Mouse (Mus musculus) small intestine, adult 2 months (tissue): ENCODE measurements around the gene Ifnab. TPM values are rescaled to one million over a fixed set of nuclear protein-coding genes. Genes with fewer than 3 reads are reported as not detected.

Experiments
- H3K27ac ChIP-seq: fragments of 200-500 bp; 2 replicates; pipeline ENCODE4 v1.5.1; 2012; ENCODE audit warnings: low read depth, low read length, control low read depth, inconsistent platforms; ENCODE audit not compliant: insufficient read depth
- H3K27me3 ChIP-seq: fragments of 200-500 bp; 2 replicates; pipeline ENCODE4 v1.6.1; 2012; ENCODE audit warnings: mild to moderate bottlenecking, moderate library complexity, low read length, inconsistent platforms; ENCODE audit not compliant: control insufficient read depth, insufficient read depth
- H3K36me3 ChIP-seq: fragments of 200-500 bp; 2 replicates; pipeline ENCODE4 v1.6.1; 2012; ENCODE audit warnings: mild to moderate bottlenecking, low read length, control low read depth, inconsistent platforms; ENCODE audit not compliant: control insufficient read depth, insufficient read depth
- H3K4me1 ChIP-seq: fragments of 200-500 bp; 2 replicates; pipeline ENCODE4 v1.6.1; 2012; ENCODE audit warnings: low read length, inconsistent platforms, mixed read lengths; ENCODE audit not compliant: control insufficient read depth, insufficient read depth, insufficient read length
- H3K4me3 ChIP-seq: fragments of 200-500 bp; 2 replicates; pipeline ENCODE4 v1.5.1; 2012; ENCODE audit warnings: low read depth, mild to moderate bottlenecking, control low read depth, inconsistent platforms, low read length, moderate library complexity
- CTCF ChIP-seq: fragments of 200-500 bp; IDR thresholded peaks from 2 replicates; pipeline ENCODE4 v1.5.1; 2012; ENCODE audit warnings: low read depth, mild to moderate bottlenecking, control low read depth, inconsistent platforms, low read length, moderate library complexity, mixed read lengths; ENCODE audit not compliant: insufficient replicate concordance, insufficient read length; ENCODE audit errors: extremely low read depth
- POLR2A ChIP-seq: fragments of 200-500 bp; IDR thresholded peaks from 2 replicates; pipeline ENCODE4 v1.6.1; 2012; ENCODE audit warnings: low read depth, mild to moderate bottlenecking, control low read depth, inconsistent platforms, low read length, moderate library complexity
- WGBS: fragments of 180-500 bp; shearing (Covaris S2); methylation state at CpG from one replicate; pipeline ENCODE4 v1.1.7; 2018; 5-methylcytosine and 5-hydroxymethylcytosine counted together
- polyA plus RNA-seq: library from polyadenylated mRNA; depleted of rRNA; stranded (reverse); fragments of >200 nt; gene quantifications from 2 replicates; pipeline ENCODE4 v1.2.3, GENCODE M21; 2012; rRNA removed

The Ifnab gene
- not detected in 2 replicates for polyA plus RNA-seq

GRCm38 (mm10) chr4:88691259-88691658 lies at the start of gene Ifnab:
Gene Ifnab (minus strand): TSS chr4:88691359.
- Histone ChIP-seq H3K36me3 (no peaks in the 10 kb centered on the region), H3K4me1 (no peaks in the 10 kb centered on the region), H3K27ac (no peak within 1 kb of the TSS), H3K27me3 (no peaks in the 10 kb centered on the region), H3K4me3 (no peak within 1 kb of the TSS)
- no peak for TF ChIP-seq CTCF
- TF ChIP-seq POLR2A, result no peak
- 62% methylated on average over 2 of the region's 2 CpGs for WGBS

- Histone ChIP-seq H3K4me3 (no peak overlapping the region), H3K27me3 (no peaks in the 10 kb centered on the region), H3K27ac (no peak overlapping the region), H3K36me3 (no peaks in the 10 kb centered on the region), H3K4me1 (no peaks in the 10 kb centered on the region)
- TF ChIP-seq CTCF (no peak), POLR2A (no peak)
- WGBS, result 77% methylated on average over 6 of the region's 6 CpGs
These were observed 47.9 kb upstream of the Ifnab start for GRCm38 (mm10) chr4:88739036-88739435.

GRCm38 (mm10) chr4:88738480-88738879 lies 47.3 kb upstream of the Ifnab start:
- no peak overlapping the region for H3K4me3 ChIP-seq
- no peak overlapping the region for H3K27ac ChIP-seq
- H3K27me3 ChIP-seq, result no peaks in the 10 kb centered on the region
- 1% methylated on average over 2 of the region's 2 CpGs for WGBS
- H3K4me1 ChIP-seq, result no peaks in the 10 kb centered on the region
- TF ChIP-seq CTCF (peak; percentile 94; the same call in 1 of the 2 replicates), POLR2A (no peak)
- H3K36me3 ChIP-seq, result no peaks in the 10 kb centered on the region

GRCm38 (mm10) chr4:88727324-88727723 lies 36.2 kb upstream of the Ifnab start:
- no peak overlapping the region for H3K27ac ChIP-seq
- H3K27me3 ChIP-seq, result no peaks in the 10 kb centered on the region
- no peaks in the 10 kb centered on the region for H3K36me3 ChIP-seq
- no peaks in the 10 kb centered on the region for H3K4me1 ChIP-seq
- WGBS, result 0% methylated on average over 1 of the region's 1 CpGs
- TF ChIP-seq POLR2A (no peak), CTCF (peak; percentile 34; the same call in 1 of the 2 replicates)
- no peak overlapping the region for H3K4me3 ChIP-seq

GRCm38 (mm10) chr4:88726727-88727126 lies 35.6 kb upstream of the Ifnab start:
- WGBS, result 72% methylated on average over 6 of the region's 6 CpGs
- Histone ChIP-seq H3K36me3 (no peaks in the 10 kb centered on the region), H3K27me3 (no peaks in the 10 kb centered on the region), H3K27ac (0 out of 2 replicates have a peak overlapping the region, but pooled peaks have one; percentile 11), H3K4me3 (no peak overlapping the region), H3K4me1 (no peaks in the 10 kb centered on the region)
- TF ChIP-seq CTCF (no peak), POLR2A (no peak)

- peaks cover 5% of the 10 kb centered on the region; the same call in 1 of the 2 replicates for H3K36me3 ChIP-seq
- H3K4me3 ChIP-seq, result no peak overlapping the region
- peaks cover 7% of the 10 kb centered on the region; the same call in 1 of the 2 replicates for H3K4me1 ChIP-seq
- no peak overlapping the region for H3K27ac ChIP-seq
- WGBS, result 21% methylated on average over 8 of the region's 8 CpGs
- no peaks in the 10 kb centered on the region for H3K27me3 ChIP-seq
- no peak for TF ChIP-seq POLR2A
- no peak for TF ChIP-seq CTCF
These were observed 32.4 kb upstream of the Ifnab start for GRCm38 (mm10) chr4:88723497-88724090.

GRCm38 (mm10) chr4:88721791-88722721 lies 30.9 kb upstream of the Ifnab start, which contains the start of the genes Gm26566 and Klhl9:
Gene Gm26566 (plus strand): TSS chr4:88721805.
Gene Klhl9 (minus strand): TSS chr4:88722465.
- peak within 1 kb of the TSS; percentile 94 for H3K27ac ChIP-seq
- peaks cover 9% of the 10 kb centered on the region; the same call in 1 of the 2 replicates for H3K4me1 ChIP-seq
- under 1% methylated on average over 82 of the region's 82 CpGs for WGBS
- peak within 1 kb of the TSS; percentile 68 for H3K4me3 ChIP-seq
- no peak for TF ChIP-seq CTCF
- peak; percentile 86 for TF ChIP-seq POLR2A
- H3K27me3 ChIP-seq, result no peaks in the 10 kb centered on the region
- H3K36me3 ChIP-seq, result peaks cover 7% of the 10 kb centered on the region; the same call in 1 of the 2 replicates
